Mouse (Mus musculus) macrophage (primary cell): Measurements from ENCODE around the gene Nrg3. TPM values are rescaled to one million over a fixed set of nuclear protein-coding genes. Genes with fewer than 3 reads are reported as not detected.
A peak's percentile ranks its signal among the peaks of the same experiment; 100 is the strongest.

Experiments used
- H3K27ac ChIP-seq: fragments of 350-480 bp; formaldehyde crosslinking; 2 replicates; pipeline ENCODE4 v1.9.0; 2021
- H3K36me3 ChIP-seq: fragments of 350-480 bp; formaldehyde crosslinking; 2 replicates; pipeline ENCODE4 v1.9.0; 2021; ENCODE audit errors: inconsistent target
- H3K4me3 ChIP-seq: fragments of 350-480 bp; formaldehyde crosslinking; 2 replicates; pipeline ENCODE4 v1.9.0; 2021; ENCODE audit errors: inconsistent target
- H3K79me2 ChIP-seq: fragments of 350-480 bp; formaldehyde crosslinking; 2 replicates; pipeline ENCODE4 v1.9.0; 2021; ENCODE audit errors: inconsistent target
- WGBS: methylation state at CpG from one replicate; pipeline ENCODE4 v1.1.7; 2026; ENCODE audit warnings: inconsistent platforms; ENCODE audit not compliant: missing documents; 5-methylcytosine and 5-hydroxymethylcytosine counted together
- polyA plus RNA-seq: library from polyadenylated mRNA; stranded (reverse); fragments of 250-400 nt; gene quantifications from 3 replicates; pipeline ENCODE4 v1.2.4, GENCODE M21; 2018; ENCODE audit warnings: inconsistent platforms
- total RNA-seq, 78 experiments: library from RNA; depleted of rRNA; stranded (reverse); fragments of 250-400 nt; gene quantifications; 1 replicate in 9 of 78; 2 replicates in 24 of 78; 3 replicates in 43 of 78; 4 replicates in 2 of 78; pipeline ENCODE4 v1.2.4; 2018; ENCODE audit warnings: inconsistent platforms in 56 of 78

The Nrg3 gene
- total RNA-seq (2018; cell fraction: chromatin; rRNA removed): not detected
- not detected for total RNA-seq (2018; cell fraction: cytosol; rRNA removed)
- not detected for total RNA-seq (2018; cell fraction: nucleus; rRNA removed)
- polyA plus RNA-seq: not detected in 3 replicates

DNA sequence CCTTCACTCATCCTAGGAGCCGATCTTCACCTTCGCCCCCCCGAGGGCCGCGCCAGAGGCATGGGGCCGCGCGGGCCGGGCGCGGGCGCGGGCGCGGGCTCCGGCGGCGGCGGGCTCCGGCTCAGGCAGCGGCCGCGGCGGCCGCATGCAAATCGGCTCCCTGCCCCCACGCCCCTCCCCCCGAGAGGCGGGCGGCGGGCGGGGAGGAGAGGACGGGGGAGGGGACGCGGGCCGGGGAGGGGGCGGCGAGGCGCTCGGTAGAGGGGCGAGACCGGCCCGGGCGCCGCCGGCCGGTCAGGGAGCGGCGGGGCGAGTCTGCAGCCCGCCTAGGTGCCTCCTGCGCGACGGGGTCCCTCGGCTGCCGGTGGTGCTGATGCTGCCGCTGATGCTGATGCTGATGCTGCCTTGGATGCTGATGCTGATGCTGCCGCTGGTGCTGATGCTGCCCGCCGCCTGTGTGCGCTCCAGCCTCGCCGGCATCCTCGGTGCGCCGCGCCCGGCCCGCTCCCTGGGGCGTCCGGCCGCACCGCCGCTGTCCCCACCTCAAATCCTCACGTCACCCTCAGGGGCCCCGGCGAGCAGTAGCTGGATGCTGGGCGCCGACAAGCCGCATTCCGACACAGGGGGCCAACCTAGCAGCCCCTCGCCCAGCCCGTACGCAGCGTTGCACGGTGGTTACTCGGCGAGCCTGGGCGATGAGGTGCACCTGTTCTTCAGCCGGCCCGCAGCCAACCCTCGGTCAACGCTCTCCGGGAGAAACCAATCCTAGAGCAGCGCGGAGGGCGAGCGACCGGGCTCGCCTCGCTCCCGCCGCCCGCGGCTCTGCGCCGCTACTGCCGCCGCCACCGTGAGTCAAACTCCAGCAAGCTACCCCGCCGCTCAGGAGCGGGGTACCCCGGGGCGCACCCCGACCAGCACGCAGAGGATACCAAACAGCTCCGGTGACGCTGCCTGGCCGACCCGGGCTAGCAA is at the start of gene Nrg3:
Gene Nrg3 (minus strand): TSS at position 299 of the 972 bp plus-strand sequence.
- no peak within 1 kb of the TSS for H3K4me3 ChIP-seq
- 4% methylated on average over 95 of the region's 121 CpGs for WGBS
- H3K36me3 ChIP-seq: no peaks in the 10 kb centered on the region
- H3K79me2 ChIP-seq: no peaks in the 10 kb centered on the region
- H3K27ac ChIP-seq: no peak within 1 kb of the TSS

DNA sequence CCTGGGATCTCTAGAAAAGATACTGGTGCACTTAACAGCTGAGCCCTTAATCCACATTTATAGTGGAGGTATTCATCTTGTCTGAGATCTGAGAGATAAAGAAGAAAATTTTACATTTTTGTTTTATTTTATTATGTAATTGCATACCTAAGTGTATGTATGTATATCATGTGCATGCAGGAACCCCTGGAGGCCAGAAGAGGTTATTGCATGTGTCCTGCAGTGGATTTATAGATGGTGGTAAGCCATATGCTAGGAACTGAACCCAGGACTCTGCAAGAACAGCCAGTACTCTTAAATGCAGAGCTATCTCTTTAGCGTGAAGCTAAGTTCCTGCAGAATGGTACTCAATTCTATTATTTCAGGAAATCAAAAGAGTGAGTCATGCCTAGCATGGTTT is 36.1 kb upstream of the Nrg3 start:
- Histone ChIP-seq H3K27ac (no peak overlapping the region), H3K36me3 (no peaks in the 10 kb centered on the region), H3K4me3 (no peak overlapping the region), H3K79me2 (no peaks in the 10 kb centered on the region)
- 91% methylated on average over 1 of the region's 1 CpGs for WGBS

DNA sequence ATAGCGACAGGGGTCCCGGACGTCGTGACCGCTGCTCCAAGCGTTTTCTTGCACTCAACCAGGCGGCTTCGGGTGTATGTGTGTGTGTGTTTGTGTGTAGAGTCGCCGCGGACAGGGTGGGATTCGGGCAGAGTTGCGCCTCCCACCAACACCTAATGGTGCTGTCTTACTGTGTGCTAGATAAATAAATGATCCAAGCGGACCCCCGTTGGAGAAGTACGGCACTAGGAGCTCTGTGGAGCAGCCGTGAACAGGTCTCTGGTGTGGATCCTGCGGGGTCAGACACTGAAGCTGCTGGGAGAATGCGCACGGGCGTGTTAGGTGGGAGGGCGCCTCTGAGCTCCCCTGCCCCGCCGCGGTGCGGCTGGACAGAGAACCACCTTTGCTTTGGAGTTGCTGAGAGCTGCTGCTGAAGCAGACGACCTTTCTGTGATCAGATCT is 903 bp upstream of the Nrg3 start:
- H3K4me3 ChIP-seq: no peak overlapping the region
- 6% methylated on average over 27 of the region's 27 CpGs for whole genome bisulfite sequencing

DNA sequence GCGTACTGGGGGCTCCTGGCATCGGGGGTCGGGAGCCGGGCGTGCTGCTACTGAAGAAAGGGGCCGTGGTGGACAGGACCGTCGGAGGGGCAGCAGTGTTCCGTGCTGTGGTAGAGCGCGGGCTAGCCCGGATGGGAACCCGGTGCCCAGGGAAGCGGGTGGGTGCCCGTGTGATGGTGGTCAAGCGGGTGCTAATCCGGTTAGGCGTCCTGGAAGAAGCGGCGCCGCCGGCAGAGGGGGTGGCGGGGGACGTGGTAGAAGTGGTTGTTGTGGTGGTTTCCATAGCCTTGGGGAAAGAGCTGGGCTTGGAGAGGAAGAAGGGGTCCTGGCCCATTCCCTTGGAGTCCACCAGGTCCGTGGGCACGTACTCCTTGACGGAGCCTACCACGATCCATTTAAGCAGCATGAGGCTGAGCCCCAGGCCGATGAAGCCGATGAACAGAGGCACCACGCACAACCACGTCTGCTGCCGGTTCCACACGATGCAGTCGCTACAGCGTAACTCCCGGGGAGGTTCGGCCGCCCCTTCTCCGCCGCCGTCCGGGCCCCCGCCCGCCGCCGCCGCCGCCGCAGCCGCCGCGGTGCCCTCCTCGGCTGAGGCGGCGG is 639 bp downstream of the Nrg3 start:
- no peak overlapping the region for H3K4me3 ChIP-seq
- 9% methylated on average over 55 of the region's 56 CpGs for WGBS
- no peaks in the 10 kb centered on the region for H3K79me2 ChIP-seq
- H3K27ac ChIP-seq: no peak overlapping the region
- H3K36me3 ChIP-seq: no peaks in the 10 kb centered on the region

More for the DNA sequence above, 903 bp upstream of the Nrg3 start:
- H3K27ac ChIP-seq: no peak overlapping the region
- H3K79me2 ChIP-seq: no peaks in the 10 kb centered on the region
- no peaks in the 10 kb centered on the region for H3K36me3 ChIP-seq

DNA sequence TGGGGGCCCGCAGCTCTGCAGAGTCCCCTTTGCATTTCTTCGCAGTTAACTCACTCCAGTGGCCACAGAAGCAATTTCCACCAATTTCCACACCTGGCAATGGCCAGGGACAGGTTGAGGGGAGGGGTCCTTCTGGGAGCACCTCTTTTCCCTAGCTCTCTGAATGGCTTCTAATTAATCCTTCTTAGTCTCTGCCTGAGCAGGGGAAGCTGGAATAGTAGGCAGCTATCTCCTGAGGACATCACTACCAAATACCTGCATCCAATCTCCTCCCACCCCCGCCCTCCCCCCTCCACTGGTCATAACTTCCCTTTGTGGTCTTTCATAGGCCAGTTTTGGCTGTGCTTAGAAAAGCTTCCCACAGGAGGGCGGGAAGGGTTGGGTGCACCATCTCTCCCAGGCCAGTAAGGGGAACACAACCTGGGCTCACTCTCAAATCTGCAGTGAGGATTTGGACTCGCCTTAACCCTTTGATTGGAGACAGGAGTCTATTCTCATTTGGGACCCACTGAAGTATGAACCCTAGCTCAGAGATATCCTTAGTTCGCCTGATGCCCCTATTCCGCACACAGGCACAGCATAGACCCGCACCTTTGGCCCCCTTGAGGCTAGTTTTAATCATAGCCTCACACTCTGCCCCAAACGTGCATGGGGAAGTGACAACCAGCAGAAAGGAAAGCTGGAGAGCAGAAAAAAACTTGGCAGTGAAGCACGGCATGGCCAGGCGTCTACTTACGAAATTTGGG is 1.5 kb downstream of the Nrg3 start:
- Histone ChIP-seq H3K36me3 (no peaks in the 10 kb centered on the region), H3K27ac (no peak overlapping the region), H3K4me3 (no peak overlapping the region), H3K79me2 (no peaks in the 10 kb centered on the region)
- WGBS: 10% methylated on average over 11 of the region's 12 CpGs

DNA sequence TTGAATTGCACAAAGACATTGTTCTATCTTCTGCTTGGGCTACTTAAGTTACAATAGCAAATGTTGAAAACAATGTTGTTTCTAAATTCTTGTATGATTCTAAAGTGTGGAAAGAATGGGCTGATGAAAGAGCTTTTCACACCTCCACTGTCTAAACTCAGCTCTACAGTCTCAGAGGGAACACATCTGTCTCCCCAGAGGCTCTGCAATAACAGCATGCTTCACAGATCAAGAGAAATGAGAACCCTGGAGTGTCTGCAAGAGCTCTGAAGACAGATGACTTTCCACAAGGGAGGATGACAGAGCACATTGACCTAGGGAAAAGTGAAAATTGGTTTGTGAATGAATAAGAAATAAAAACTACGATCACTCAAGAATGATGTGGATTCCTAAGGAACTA is 27.4 kb downstream of the Nrg3 start:
- no peak overlapping the region for H3K27ac ChIP-seq
- no peaks in the 10 kb centered on the region for H3K79me2 ChIP-seq
- H3K4me3 ChIP-seq: no peak overlapping the region
- no peaks in the 10 kb centered on the region for H3K36me3 ChIP-seq
- WGBS: 88% methylated on average over 1 of the region's 1 CpGs

DNA sequence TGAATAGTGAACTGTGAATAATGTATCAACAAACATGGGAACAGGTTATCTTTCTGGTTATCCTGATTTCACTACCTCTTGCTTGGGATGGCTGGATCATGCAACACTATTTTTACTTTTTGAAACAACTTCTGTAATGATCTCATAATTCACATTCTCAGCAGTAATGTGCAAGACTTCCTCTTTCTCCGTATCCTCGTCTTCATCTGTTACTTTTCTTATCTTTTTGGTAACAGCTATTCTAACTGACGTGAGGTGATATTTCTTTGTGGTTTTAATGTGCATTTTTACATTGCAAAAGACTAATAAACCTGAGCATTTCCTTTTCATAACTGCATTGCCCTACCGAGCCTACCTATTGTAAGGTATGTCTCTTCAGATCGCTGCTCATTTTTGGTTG is 44.4 kb downstream of the Nrg3 start:
- no peak overlapping the region for H3K4me3 ChIP-seq
- WGBS: 14% methylated on average over 5 of the region's 5 CpGs
- no peaks in the 10 kb centered on the region for H3K79me2 ChIP-seq
- H3K27ac ChIP-seq: no peak overlapping the region
- no peaks in the 10 kb centered on the region for H3K36me3 ChIP-seq

DNA sequence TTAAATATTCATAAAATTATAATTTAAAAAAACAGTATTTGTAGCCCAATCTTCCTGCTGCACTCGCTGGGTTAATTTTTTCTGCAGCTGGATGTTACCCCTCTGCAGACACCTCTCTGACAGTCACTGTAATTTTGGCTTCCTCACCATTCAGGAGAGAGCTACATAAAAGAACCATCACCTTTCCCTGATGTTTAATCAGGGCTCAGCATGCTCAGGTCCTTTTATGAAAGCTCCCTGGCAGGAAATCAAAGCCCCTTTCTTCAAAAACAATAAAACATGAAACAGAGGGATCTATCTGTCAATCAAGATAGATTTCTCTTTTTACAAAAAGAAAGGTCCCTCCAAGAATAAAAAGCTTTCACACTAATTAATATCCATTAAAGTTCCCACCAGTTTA is 51.0 kb downstream of the Nrg3 start:
- no peaks in the 10 kb centered on the region for H3K79me2 ChIP-seq
- H3K4me3 ChIP-seq: no peak overlapping the region
- 87% methylated on average over 1 of the region's 1 CpGs for WGBS
- H3K27ac ChIP-seq: no peak overlapping the region
- no peaks in the 10 kb centered on the region for H3K36me3 ChIP-seq

DNA sequence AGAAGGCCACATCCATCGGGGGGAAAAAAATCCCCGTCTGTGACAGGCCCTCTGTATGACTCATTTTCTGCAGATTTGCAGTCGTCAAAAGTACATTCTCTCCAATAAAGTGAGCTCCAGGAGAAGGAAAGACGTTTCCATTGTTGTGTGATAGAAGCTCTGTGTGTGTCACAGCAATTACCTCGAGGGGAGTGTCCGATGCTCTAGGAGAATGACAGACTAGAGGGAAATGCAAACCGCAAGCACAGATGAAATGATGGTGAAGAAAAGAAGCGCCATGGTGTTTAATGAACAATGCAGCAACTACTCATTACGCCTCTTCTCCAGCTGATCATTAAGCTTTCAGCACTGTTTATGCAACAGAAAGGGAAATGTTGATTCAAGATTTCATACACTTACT is 59.6 kb downstream of the Nrg3 start:
- WGBS: 74% methylated on average over 9 of the region's 9 CpGs
- no peak overlapping the region for H3K27ac ChIP-seq
- no peaks in the 10 kb centered on the region for H3K36me3 ChIP-seq
- no peak overlapping the region for H3K4me3 ChIP-seq
- H3K79me2 ChIP-seq: no peaks in the 10 kb centered on the region

DNA sequence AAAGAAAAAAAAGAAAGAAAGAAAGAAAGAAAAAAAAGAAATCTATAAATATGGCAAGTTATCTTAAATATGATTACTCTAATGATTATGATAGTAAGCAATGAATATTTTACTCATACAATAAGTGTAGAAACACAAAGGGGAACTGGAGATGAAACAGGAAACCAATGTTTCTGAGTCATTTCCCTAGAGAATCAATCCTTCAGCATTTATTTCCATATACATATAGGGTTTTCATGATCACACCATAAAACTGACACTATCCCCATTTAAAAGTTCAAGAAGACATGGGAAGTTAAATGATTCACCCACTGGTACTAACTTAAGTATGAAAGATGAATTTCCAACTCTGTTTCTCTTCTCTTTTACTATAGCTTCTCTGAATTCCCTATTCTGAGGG is 86.0 kb downstream of the Nrg3 start:
- Histone ChIP-seq H3K4me3 (no peak overlapping the region), H3K27ac (peak overlapping the region; percentile 67), H3K36me3 (no peaks in the 10 kb centered on the region), H3K79me2 (no peaks in the 10 kb centered on the region)

DNA sequence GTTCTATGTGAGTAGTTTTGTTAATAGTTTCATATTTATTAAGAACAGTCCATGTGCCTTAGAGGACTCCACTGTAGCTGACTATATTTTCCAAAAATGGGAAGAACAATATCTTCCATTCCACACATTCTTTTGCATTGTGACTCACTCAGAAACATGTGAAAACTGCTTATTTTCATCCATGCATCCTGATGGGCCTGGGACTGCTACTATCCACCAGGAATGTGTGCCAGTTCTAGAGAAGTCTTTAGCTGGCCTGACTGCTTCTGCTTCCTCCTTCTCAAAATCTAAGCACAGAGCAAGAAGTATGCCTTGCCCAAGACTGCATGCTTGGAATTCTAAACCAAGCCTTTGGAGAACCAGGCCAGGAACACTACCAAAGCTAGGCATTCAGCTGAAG is 91.6 kb downstream of the Nrg3 start:
- H3K79me2 ChIP-seq: no peaks in the 10 kb centered on the region
- no peak overlapping the region for H3K4me3 ChIP-seq
- no peaks in the 10 kb centered on the region for H3K36me3 ChIP-seq
- H3K27ac ChIP-seq: no peak overlapping the region

DNA sequence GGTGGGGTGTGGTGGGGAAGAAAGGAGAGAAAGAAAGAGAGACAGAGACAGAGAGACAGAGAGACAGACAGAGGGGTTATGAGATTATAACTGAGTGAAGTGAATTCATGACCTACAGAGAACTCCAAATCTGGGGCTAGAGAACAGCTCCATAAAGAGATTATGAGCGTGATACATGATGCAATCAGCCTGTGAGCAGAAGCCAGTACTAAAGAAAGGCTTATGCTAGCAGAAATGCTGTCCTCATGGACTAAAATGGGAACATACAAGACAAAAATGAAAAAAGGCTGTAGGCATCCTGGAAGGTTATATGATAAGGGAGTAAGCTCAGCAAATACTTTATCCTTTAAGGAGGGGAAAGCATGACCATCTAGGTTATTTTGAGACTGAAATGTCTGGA is 99.7 kb downstream of the Nrg3 start:
- 93% methylated on average over 1 of the region's 1 CpGs for WGBS
- Histone ChIP-seq H3K79me2 (no peaks in the 10 kb centered on the region), H3K36me3 (no peaks in the 10 kb centered on the region), H3K27ac (no peak overlapping the region), H3K4me3 (no peak overlapping the region)

DNA sequence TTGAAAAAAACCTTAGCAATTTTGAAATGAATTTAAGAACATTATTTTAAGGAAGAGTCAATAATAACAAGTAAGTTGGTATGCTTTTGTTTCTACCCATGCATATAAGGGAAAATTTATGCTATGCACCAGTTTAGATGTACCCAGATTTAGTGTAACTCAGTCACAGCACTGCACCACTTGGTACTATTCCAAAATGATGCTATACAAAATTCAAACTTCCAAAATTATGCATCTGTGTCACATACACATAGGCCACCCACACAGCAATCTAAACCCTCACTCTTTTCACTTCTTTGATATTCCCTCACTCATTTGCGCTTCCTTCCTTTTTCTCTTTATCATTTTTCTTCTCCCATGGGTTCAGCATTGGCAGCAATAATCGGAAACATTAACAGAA is 116.6 kb downstream of the Nrg3 start:
- no peak overlapping the region for H3K4me3 ChIP-seq
- H3K36me3 ChIP-seq: no peaks in the 10 kb centered on the region
- H3K79me2 ChIP-seq: no peaks in the 10 kb centered on the region
- 92% methylated on average over 2 of the region's 2 CpGs for WGBS
- no peak overlapping the region for H3K27ac ChIP-seq

DNA sequence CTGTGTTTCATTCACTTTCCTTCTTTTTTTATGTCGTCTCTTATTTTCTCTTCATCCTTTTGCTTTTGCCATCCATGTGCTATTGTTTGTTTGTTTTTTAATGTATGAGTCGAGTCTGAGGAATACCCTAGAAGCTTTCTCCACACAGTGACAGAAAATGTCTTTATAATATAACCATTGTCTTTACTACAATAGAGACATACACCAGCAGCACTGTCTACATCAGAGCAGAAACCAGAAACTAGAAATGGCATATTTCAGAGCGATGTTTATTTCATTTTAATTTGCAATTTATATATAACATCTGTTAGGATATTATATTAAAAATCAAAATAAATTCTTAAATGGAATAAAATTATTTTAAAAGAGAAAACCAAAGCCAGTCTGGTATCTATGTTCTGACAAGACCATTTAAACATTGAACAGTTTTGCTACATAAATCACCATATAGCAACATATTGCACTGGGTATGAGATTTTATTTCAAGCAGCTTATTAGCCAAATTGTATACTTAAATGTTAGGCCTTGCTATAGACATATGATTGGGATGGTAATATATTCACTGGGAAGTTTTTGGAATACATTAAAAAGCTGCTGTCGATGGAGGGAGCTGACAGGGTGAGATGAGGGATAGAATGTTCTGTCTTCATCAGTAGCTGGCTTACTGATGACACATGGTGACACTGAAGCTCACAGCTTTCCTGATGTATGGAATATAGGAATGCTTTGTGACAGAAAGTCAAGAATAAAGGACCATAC is 120.7 kb downstream of the Nrg3 start:
- Histone ChIP-seq H3K36me3 (no peaks in the 10 kb centered on the region), H3K27ac (no peak overlapping the region), H3K4me3 (no peak overlapping the region), H3K79me2 (no peaks in the 10 kb centered on the region)
- WGBS: 87% methylated on average over 4 of the region's 4 CpGs
